Mouse (Mus musculus): Measurements from ENCODE around the gene Lbr. TPM values are rescaled to one million over a fixed set of nuclear protein-coding genes. Genes with fewer than 3 reads are reported as not detected.

Gene Lbr
- polyA plus RNA-seq, 1 experiment from 2014 or later: 93.6 TPM

DNA sequence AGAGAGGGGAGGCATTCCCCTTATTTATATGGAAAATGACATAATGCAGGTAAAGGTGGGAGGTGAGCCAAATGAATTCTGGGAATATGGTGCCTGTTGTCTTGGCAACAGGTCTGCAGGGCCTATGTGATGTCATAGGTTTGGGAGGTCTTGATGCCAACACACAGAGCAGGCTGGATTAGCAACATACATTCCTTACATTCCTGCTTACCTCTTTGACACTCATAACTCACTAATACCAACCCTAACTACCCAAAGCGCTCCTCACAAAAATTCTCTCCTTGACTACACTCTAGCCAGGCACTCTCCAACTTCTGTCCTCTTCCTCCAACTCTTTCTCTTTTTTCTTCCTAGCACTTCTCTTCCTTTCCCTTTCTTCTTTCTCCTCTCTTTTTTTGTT lies 5.4 kb upstream of the Lbr start:
- Histone ChIP-seq H3K27ac (no peak overlapping the region), H3K9ac (no peak overlapping the region), H3K27me3 (no peaks in the 10 kb centered on the region), H3K4me3 (no peak overlapping the region), H3K36me3 (ENCODE audit: poor library complexity, severe bottlenecking) (no peaks in the 10 kb centered on the region), H3K9me3 (replicated peaks) (no peaks in the 10 kb centered on the region), H3K4me1 (peaks cover 8% of the 10 kb centered on the region), H3K4me2 (no peak overlapping the region)
- WGBS: 85% methylated on average over 1 of the region's 1 CpGs
- no peak for ATAC-seq

- no peak for ATAC-seq
Measured at GRCm38 (mm10) chr1:181847396-181847795, 4.5 kb upstream of the Lbr start.

DNA sequence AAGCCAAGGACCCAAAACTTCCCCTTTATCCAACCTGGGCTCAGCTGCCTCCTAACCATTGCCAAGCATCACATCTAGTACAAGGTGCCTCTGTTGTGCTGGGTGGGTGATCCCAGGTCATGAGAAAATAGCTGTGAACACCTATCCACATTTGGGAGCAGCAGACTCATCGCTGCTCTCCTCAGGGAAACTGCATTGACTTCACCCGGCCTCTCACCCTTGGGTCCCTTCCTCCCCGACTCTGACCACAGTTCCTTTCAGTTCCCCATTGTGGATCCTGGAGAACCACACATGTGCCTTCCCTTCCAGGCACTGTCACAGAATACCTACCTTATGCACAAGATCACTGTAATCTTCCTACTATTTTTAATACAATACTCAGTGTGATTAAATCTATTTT lies 2.9 kb upstream of the Lbr start:
- no peak for ATAC-seq
- Histone ChIP-seq H3K4me1 (peaks cover 15% of the 10 kb centered on the region), H3K27me3 (no peaks in the 10 kb centered on the region), H3K9me3 (replicated peaks) (no peaks in the 10 kb centered on the region), H3K4me3 (no peak overlapping the region), H3K4me2 (no peak overlapping the region), H3K9ac (no peak overlapping the region), H3K36me3 (ENCODE audit: poor library complexity, severe bottlenecking) (no peaks in the 10 kb centered on the region), H3K27ac (no peak overlapping the region)
- WGBS: 92% methylated on average over 3 of the region's 3 CpGs

More at GRCm38 (mm10) chr1:181847396-181847795, 4.5 kb upstream of the Lbr start:
- H3K9ac ChIP-seq: no peak overlapping the region
- 91% methylated on average over 3 of the region's 3 CpGs for WGBS
- H3K4me2 ChIP-seq: no peak overlapping the region
- no peak overlapping the region for H3K4me3 ChIP-seq
- H3K27me3 ChIP-seq: no peaks in the 10 kb centered on the region
- H3K27ac ChIP-seq: no peak overlapping the region
- no peaks in the 10 kb centered on the region for H3K9me3 ChIP-seq (replicated peaks)
- H3K4me1 ChIP-seq: peaks cover 10% of the 10 kb centered on the region
- no peaks in the 10 kb centered on the region for H3K36me3 ChIP-seq (ENCODE audit: poor library complexity, severe bottlenecking)

- H3K36me3 ChIP-seq (ENCODE audit: poor library complexity, severe bottlenecking): no peaks in the 10 kb centered on the region
- H3K9ac ChIP-seq: no peak overlapping the region
- H3K4me1 ChIP-seq: peaks cover 22% of the 10 kb centered on the region
- 61% methylated on average over 15 of the region's 15 CpGs for WGBS
- ATAC-seq: no peak
- H3K4me2 ChIP-seq: no peak overlapping the region
- no peaks in the 10 kb centered on the region for H3K9me3 ChIP-seq (replicated peaks)
- no peaks in the 10 kb centered on the region for H3K27me3 ChIP-seq
- H3K27ac ChIP-seq: no peak overlapping the region
- H3K4me3 ChIP-seq: no peak overlapping the region
Measured at GRCm38 (mm10) chr1:181844874-181845547, 2.2 kb upstream of the Lbr start.

DNA sequence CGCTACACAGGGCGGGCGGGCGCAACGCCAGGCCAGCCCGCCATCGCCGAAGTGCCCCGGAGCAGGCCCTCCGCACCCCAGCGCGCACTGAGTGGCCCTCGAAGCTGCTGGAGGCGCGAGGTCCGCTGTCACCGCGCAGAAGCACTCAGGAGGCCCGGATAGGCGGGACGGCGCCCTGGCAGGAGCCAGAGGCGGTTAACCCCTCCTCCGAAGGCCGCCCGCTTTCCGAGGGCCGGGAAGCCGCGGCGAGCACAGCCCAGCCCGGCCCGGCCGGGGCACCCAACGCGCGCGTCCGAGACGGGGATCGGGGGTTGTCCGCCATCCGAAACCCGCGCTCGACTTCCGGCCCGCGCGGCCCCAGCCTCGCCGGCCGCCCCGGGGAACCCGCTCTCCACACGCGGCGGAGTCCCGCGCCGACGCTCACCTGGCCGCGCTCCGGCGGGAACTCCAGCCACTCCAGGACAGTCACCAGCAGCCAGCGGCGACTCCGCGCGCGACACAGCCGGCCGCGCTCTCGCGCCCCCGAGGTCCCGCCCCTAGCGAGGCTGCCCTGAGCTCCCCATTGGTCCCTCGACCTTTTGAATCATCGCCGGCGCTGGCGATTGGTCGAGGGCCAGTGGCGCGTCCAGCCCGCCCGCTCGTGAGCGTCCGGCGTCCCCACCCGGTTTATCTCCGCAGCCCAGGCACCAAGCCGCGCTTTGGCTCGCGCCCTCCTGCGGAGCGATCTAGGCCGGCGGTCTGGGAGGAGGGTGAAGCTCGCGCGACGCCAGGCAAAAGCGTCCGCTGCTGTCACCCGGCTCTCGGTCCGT lies 778 bp downstream of the Lbr start:
- under 1% methylated on average over 105 of the region's 113 CpGs for WGBS
- peak overlapping the region; percentile 90 for H3K9ac ChIP-seq
- peaks cover 38% of the 10 kb centered on the region for H3K4me1 ChIP-seq
- ATAC-seq: peak; percentile 98
- no peaks in the 10 kb centered on the region for H3K9me3 ChIP-seq (replicated peaks)
- peak overlapping the region; percentile 71 for H3K4me3 ChIP-seq
- peak overlapping the region; percentile 91 for H3K27ac ChIP-seq
- peaks cover 6% of the 10 kb centered on the region; the same call in 1 of the 2 replicates for H3K36me3 ChIP-seq (ENCODE audit: poor library complexity, severe bottlenecking)
- no peaks in the 10 kb centered on the region for H3K27me3 ChIP-seq
- H3K4me2 ChIP-seq: peak overlapping the region; percentile 75

- ATAC-seq: no peak; the same call in none of the 2 replicates
- no peaks in the 10 kb centered on the region for H3K27me3 ChIP-seq
- H3K27ac ChIP-seq: peak overlapping the region; percentile 91
- no peaks in the 10 kb centered on the region for H3K9me3 ChIP-seq (replicated peaks)
- H3K9ac ChIP-seq: peak overlapping the region; percentile 90
- H3K4me3 ChIP-seq: peak overlapping the region; percentile 71
- peak overlapping the region; percentile 75 for H3K4me2 ChIP-seq
- H3K4me1 ChIP-seq: peaks cover 38% of the 10 kb centered on the region
- H3K36me3 ChIP-seq (ENCODE audit: poor library complexity, severe bottlenecking): peaks cover 13% of the 10 kb centered on the region
- under 1% methylated on average over 16 of the region's 16 CpGs for WGBS
Measured at GRCm38 (mm10) chr1:181841396-181841795, 1.4 kb downstream of the Lbr start.

- Histone ChIP-seq H3K9me3 (replicated peaks) (no peaks in the 10 kb centered on the region), H3K4me3 (peak overlapping the region; percentile 71), H3K9ac (peak overlapping the region; percentile 90), H3K4me1 (peaks cover 38% of the 10 kb centered on the region), H3K36me3 (ENCODE audit: poor library complexity, severe bottlenecking) (peaks cover 28% of the 10 kb centered on the region), H3K27ac (no peak overlapping the region), H3K4me2 (peak overlapping the region; percentile 75), H3K27me3 (no peaks in the 10 kb centered on the region)
- ATAC-seq: no peak
- 12% methylated on average over 6 of the region's 6 CpGs for WGBS
Measured at GRCm38 (mm10) chr1:181839746-181840366, 3.0 kb downstream of the Lbr start.

DNA sequence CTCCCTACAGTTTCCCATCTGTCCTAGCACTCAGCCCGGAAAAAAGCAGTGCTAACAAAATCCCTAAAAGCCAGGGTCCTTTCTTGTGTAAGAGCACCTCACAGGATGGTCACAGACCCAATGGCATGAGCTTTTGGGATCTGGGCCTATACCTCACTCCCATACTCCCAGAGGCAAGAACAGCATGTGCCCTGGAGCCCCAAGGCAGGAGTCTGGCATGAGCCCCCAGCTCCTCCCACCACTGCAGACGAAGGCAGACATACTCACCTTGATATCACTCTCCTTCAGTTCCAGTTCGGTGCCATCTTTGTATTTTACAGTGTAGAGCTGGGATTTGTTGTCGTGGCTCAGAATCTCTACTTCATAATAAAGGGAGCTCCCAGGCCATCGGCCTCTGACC lies 4.7 kb downstream of the Lbr start:
- H3K4me3 ChIP-seq: no peak overlapping the region
- peaks cover 32% of the 10 kb centered on the region for H3K4me1 ChIP-seq
- WGBS: 86% methylated on average over 5 of the region's 5 CpGs
- no peak overlapping the region for H3K4me2 ChIP-seq
- H3K9me3 ChIP-seq (replicated peaks): no peaks in the 10 kb centered on the region
- ATAC-seq: no peak
- no peaks in the 10 kb centered on the region for H3K27me3 ChIP-seq
- H3K36me3 ChIP-seq (ENCODE audit: poor library complexity, severe bottlenecking): peaks cover 43% of the 10 kb centered on the region
- H3K27ac ChIP-seq: no peak overlapping the region
- no peak overlapping the region for H3K9ac ChIP-seq

DNA sequence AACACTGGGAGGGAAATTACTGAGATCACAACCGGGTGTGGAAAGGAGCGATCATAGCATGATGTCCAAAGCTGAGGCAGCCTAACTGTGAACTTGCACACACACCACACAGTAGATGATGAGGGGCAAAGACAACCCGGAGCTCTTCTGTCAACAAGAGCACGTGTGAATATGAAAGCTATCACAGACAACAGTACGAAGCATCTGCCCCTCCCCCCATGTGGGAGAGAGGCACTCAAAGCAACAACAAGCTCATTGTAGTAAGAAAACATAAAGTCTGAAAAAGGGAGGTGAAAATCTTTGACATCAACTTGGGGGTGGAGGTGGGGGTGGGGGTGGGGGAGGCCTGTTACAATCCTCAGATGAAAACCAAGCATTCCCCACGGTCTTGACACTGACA lies 9.7 kb downstream of the Lbr start:
- Histone ChIP-seq H3K27ac (no peak overlapping the region), H3K4me3 (no peak overlapping the region), H3K4me2 (no peak overlapping the region), H3K27me3 (no peaks in the 10 kb centered on the region), H3K9me3 (replicated peaks) (no peaks in the 10 kb centered on the region), H3K36me3 (ENCODE audit: poor library complexity, severe bottlenecking) (peaks cover 93% of the 10 kb centered on the region), H3K4me1 (0 out of 2 replicates have a peak, but pooled peaks cover 3% of the 10 kb centered on the region), H3K9ac (no peak overlapping the region)
- WGBS: 84% methylated on average over 6 of the region's 6 CpGs
- ATAC-seq: no peak

- H3K4me1 ChIP-seq: no peaks in the 10 kb centered on the region
- H3K36me3 ChIP-seq (ENCODE audit: poor library complexity, severe bottlenecking): peaks cover 93% of the 10 kb centered on the region
- no peak overlapping the region for H3K9ac ChIP-seq
- 82% methylated on average over 5 of the region's 5 CpGs for WGBS
- H3K4me3 ChIP-seq: no peak overlapping the region
- H3K9me3 ChIP-seq (replicated peaks): no peaks in the 10 kb centered on the region
- H3K27me3 ChIP-seq: no peaks in the 10 kb centered on the region
- ATAC-seq: no peak
- no peak overlapping the region for H3K27ac ChIP-seq
- H3K4me2 ChIP-seq: no peak overlapping the region
Measured at GRCm38 (mm10) chr1:181832720-181833119, 10.1 kb downstream of the Lbr start.

GRCm38 (mm10) chr1:181828365-181828764 lies 14.5 kb downstream of the Lbr start:
- H3K4me2 ChIP-seq: no peak overlapping the region
- no peak overlapping the region for H3K4me3 ChIP-seq
- H3K36me3 ChIP-seq (ENCODE audit: poor library complexity, severe bottlenecking): peaks cover 98% of the 10 kb centered on the region
- H3K9me3 ChIP-seq (replicated peaks): no peaks in the 10 kb centered on the region
- H3K27ac ChIP-seq: no peak overlapping the region
- H3K4me1 ChIP-seq: no peaks in the 10 kb centered on the region
- no peak overlapping the region for H3K9ac ChIP-seq
- 90% methylated on average over 5 of the region's 5 CpGs for whole genome bisulfite sequencing
- H3K27me3 ChIP-seq: no peaks in the 10 kb centered on the region
- ATAC-seq: no peak

GRCm38 (mm10) chr1:181826716-181827115 lies 16.1 kb downstream of the Lbr start:
- Histone ChIP-seq H3K4me2 (no peak overlapping the region), H3K9ac (no peak overlapping the region), H3K36me3 (ENCODE audit: poor library complexity, severe bottlenecking) (peaks cover 99% of the 10 kb centered on the region), H3K4me1 (no peaks in the 10 kb centered on the region), H3K27me3 (no peaks in the 10 kb centered on the region), H3K27ac (no peak overlapping the region), H3K4me3 (no peak overlapping the region), H3K9me3 (replicated peaks) (no peaks in the 10 kb centered on the region)
- 97% methylated on average over 7 of the region's 7 CpGs for WGBS
- ATAC-seq: no peak
